ENCODE assay signal across 8 mouse cellular contexts in the genomic region with DNA sequence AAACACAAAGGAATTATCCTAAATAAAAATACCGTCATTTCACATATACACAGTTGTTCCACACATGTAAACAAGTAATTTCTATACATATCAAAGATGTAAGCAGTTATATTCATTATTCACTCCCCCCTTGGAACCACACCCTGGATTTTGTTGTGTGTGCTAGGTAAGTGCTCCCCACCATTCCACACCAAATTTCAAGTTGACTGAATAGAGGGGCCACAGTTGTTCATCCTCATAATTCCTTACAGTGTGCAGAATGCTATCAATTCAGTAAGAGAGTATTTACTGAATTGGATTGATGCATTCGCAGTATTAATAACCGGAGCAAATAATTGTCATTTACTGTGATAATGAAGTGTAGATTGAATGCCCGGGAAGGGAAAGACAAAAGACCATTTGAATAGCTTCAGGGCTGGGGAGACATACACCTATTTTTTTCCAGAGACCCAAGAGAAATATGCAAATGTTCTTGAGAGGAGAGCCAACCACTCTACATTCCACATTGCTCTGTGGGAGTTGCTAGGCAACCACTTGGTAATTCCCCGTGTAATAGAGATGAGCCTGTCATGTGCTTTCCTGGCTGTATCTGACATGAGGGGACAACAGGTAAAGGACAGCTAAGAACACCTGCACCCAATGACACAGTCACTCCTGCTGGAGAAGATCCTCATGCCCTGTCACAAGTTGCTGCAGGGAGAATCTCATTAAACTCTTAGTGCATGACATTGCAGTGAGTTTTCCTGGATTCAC. TPM values are rescaled to one million over a fixed set of nuclear protein-coding genes. Genes with fewer than 3 reads are reported as not detected.
DNase-seq lines count a peak whose midpoint lies in the region; ATAC-seq and TF ChIP-seq lines count a peak whose summit lies in the region.
"Had no signal": no experiment of that assay in that cellular context is flagged by ENCODE, and none has a peak within 500 bp of the region (broad histone marks: within the 10 kb centered on the region; RNA-seq: fewer than 3 reads in every experiment).

No protein-coding gene starts in this region.

- H3K79me3 ChIP-seq in C2C12 (ENCODE audit: low read depth), result no peaks in the 10 kb centered on the region

- H3K4me3 ChIP-seq in C2C12 (ENCODE audit: insufficient read depth, poor library complexity, severe bottlenecking), result no peak overlapping the region
- no peak overlapping the region for H3K4me3 ChIP-seq in forebrain, embryonic 16.5 days (replicated peaks; ENCODE audit: low read length)
- H3K4me3 ChIP-seq in midbrain, embryonic 12.5 days, result no peak overlapping the region
- no peak overlapping the region for H3K4me3 ChIP-seq in liver, embryonic 12.5 days
- H3K4me3 ChIP-seq: embryonic facial prominence, embryonic 13.5 days had no signal

- no peak for TF ChIP-seq CTCF in C2C12 (IDR thresholded peaks at IDR 0.05; ENCODE audit: control insufficient read depth, insufficient read depth, insufficient read length)

- H3K27ac ChIP-seq in forebrain, embryonic 16.5 days (ENCODE audit: low read length), result peak overlapping the region; percentile 96
- H3K27ac ChIP-seq in midbrain, embryonic 12.5 days (replicated peaks), result peak overlapping the region; percentile 89
- no peak overlapping the region for H3K27ac ChIP-seq in liver, embryonic 12.5 days
- H3K27ac ChIP-seq: embryonic facial prominence, embryonic 13.5 days had no signal

- H3K9me3 ChIP-seq in forebrain, embryonic 16.5 days (ENCODE audit: control insufficient read depth, low read length), result no peaks in the 10 kb centered on the region
- H3K9me3 ChIP-seq in midbrain, embryonic 12.5 days, result no peaks in the 10 kb centered on the region
- no peaks in the 10 kb centered on the region for H3K9me3 ChIP-seq in liver, embryonic 12.5 days (replicated peaks)
- H3K9me3 ChIP-seq: embryonic facial prominence, embryonic 13.5 days had no signal

- peak; percentile 68 for DNase-seq in ES-CJ7 (ENCODE audit: low read depth, low spot score)
- DNase-seq in spleen, postnatal 14 days (ENCODE audit: low spot score in 2 of 2), result no peak
- DNase-seq in gastrocnemius, adult 18-20 months (ENCODE audit: low spot score), result no peak

- no peaks in the 10 kb centered on the region for H3K79me2 ChIP-seq in C2C12 (ENCODE audit: control insufficient read depth, insufficient read depth)

- peak; percentile 58 for ATAC-seq in forebrain, embryonic 16.5 days
- ATAC-seq in midbrain, embryonic 12.5 days (ENCODE audit: low FRiP score, low read depth), result peak; percentile 70
- ATAC-seq in liver, embryonic 12.5 days, result no peak

- WGBS in forebrain, embryonic 16.5 days, result 5% methylated on average over 5 of the region's 5 CpGs
- WGBS in midbrain, embryonic 12.5 days, result 15% methylated on average over 5 of the region's 5 CpGs
- 54% methylated on average over 5 of the region's 5 CpGs for WGBS in liver, embryonic 12.5 days (ENCODE audit: insufficient replicate concordance)

- peak overlapping the region; percentile 21 for H3K4me2 ChIP-seq in forebrain, embryonic 16.5 days (ENCODE audit: low read length)
- peak overlapping the region; percentile 40 for H3K4me2 ChIP-seq in midbrain, embryonic 12.5 days (replicated peaks)
- H3K4me2 ChIP-seq in liver, embryonic 12.5 days, result no peak overlapping the region
- H3K4me2 ChIP-seq: embryonic facial prominence, embryonic 13.5 days had no signal

- no peaks in the 10 kb centered on the region for H3K36me3 ChIP-seq in C2C12 (ENCODE audit: control insufficient read depth, insufficient read depth)
- H3K36me3 ChIP-seq in forebrain, embryonic 16.5 days (ENCODE audit: control insufficient read depth, insufficient read depth), result no peaks in the 10 kb centered on the region
- H3K36me3 ChIP-seq in midbrain, embryonic 12.5 days, result no peaks in the 10 kb centered on the region
- no peaks in the 10 kb centered on the region for H3K36me3 ChIP-seq in liver, embryonic 12.5 days
- H3K36me3 ChIP-seq: embryonic facial prominence, embryonic 13.5 days had no signal

- no peak overlapping the region for H3K9ac ChIP-seq in forebrain, embryonic 16.5 days (replicated peaks; ENCODE audit: low read depth, low read length)
- no peak overlapping the region for H3K9ac ChIP-seq in midbrain, embryonic 12.5 days (replicated peaks)
- H3K9ac ChIP-seq in liver, embryonic 12.5 days, result no peak overlapping the region
- H3K9ac ChIP-seq: embryonic facial prominence, embryonic 13.5 days had no signal

- no peak overlapping the region for H3ac ChIP-seq in C2C12 (ENCODE audit: control insufficient read depth, insufficient read length, low read depth)

- H3K4me1 ChIP-seq in forebrain, embryonic 16.5 days (replicated peaks; ENCODE audit: control insufficient read depth, insufficient read depth, low read length), result peaks cover 33% of the 10 kb centered on the region
- peaks cover 36% of the 10 kb centered on the region for H3K4me1 ChIP-seq in midbrain, embryonic 12.5 days
- H3K4me1 ChIP-seq in liver, embryonic 12.5 days, result peaks cover 11% of the 10 kb centered on the region; the same call in 1 of the 2 replicates

- H3K27me3 ChIP-seq in C2C12 (ENCODE audit: control insufficient read depth, insufficient read depth, insufficient read length), result no peaks in the 10 kb centered on the region
- H3K27me3 ChIP-seq in forebrain, embryonic 16.5 days (replicated peaks; ENCODE audit: control insufficient read depth, insufficient read depth, low read length), result no peaks in the 10 kb centered on the region
- H3K27me3 ChIP-seq in midbrain, embryonic 12.5 days, result peaks cover 2% of the 10 kb centered on the region; the same call in 1 of the 2 replicates
- peaks cover 15% of the 10 kb centered on the region; the same call in 1 of the 2 replicates for H3K27me3 ChIP-seq in liver, embryonic 12.5 days (replicated peaks)
- H3K27me3 ChIP-seq: embryonic facial prominence, embryonic 13.5 days had no signal

TF ChIP-seq in C2C12, 6 proteins besides CTCF, POLR2A, EP300 and RAD21:
- TF ChIP-seq MAX (IDR thresholded peaks at IDR 0.05) (no peak), USF1 (IDR thresholded peaks at IDR 0.05; ENCODE audit: low read depth) (no peak), MYOD1 (IDR thresholded peaks at IDR 0.05; ENCODE audit: control insufficient read depth, insufficient read length, low read depth) (peak; percentile 18)

RNA-seq across cellular contexts. Expression of a gene that starts 4.9 kb away (rescaled TPM):
- polyA plus RNA-seq in C2C12 (2012; fragmentation: generic; extraction: Trizol), result 12.0 TPM
- 61.5 and 62.7 TPM in 2 replicates for polyA plus RNA-seq in forebrain, embryonic 16.5 days (2015; fragmentation: Nextera tagmentation; extraction: Ambion mirVana)
- 44.3 and 46.4 TPM in 2 replicates for polyA plus RNA-seq in midbrain, embryonic 12.5 days (2016; fragmentation: Nextera tagmentation; extraction: Ambion mirVana)
- polyA plus RNA-seq in liver, embryonic 12.5 days (2016; fragmentation: Nextera tagmentation; extraction: Ambion mirVana), result 18.0 and 19.2 TPM in 2 replicates
- total RNA-seq in gastrocnemius, adult 18-20 months (2021), result 10 to 100 TPM; 30.9 to 34.6 TPM

RNA-seq across cellular contexts. Expression of a gene that starts 48.3 kb away (rescaled TPM):
- not detected for polyA plus RNA-seq in C2C12 (2012; fragmentation: generic; extraction: Trizol)
- polyA plus RNA-seq in forebrain, embryonic 16.5 days (2015; fragmentation: Nextera tagmentation; extraction: Ambion mirVana), result 5.2 and 9.4 TPM in 2 replicates
- polyA plus RNA-seq in midbrain, embryonic 12.5 days (2016; fragmentation: Nextera tagmentation; extraction: Ambion mirVana), result 0.98 and 1.9 TPM in 2 replicates
- not detected in 2 replicates for polyA plus RNA-seq in liver, embryonic 12.5 days (2016; fragmentation: Nextera tagmentation; extraction: Ambion mirVana)
- not detected for total RNA-seq in gastrocnemius, adult 18-20 months (2021)

RNA-seq across cellular contexts. Expression of a gene that starts 57.3 kb away (rescaled TPM):
- 49.7 TPM for polyA plus RNA-seq in C2C12 (2012; fragmentation: generic; extraction: Trizol)
- 67.0 and 74.0 TPM in 2 replicates for polyA plus RNA-seq in forebrain, embryonic 16.5 days (2015; fragmentation: Nextera tagmentation; extraction: Ambion mirVana)
- 74.0 and 76.0 TPM in 2 replicates for polyA plus RNA-seq in midbrain, embryonic 12.5 days (2016; fragmentation: Nextera tagmentation; extraction: Ambion mirVana)
- 6.7 and 7.7 TPM in 2 replicates for polyA plus RNA-seq in liver, embryonic 12.5 days (2016; fragmentation: Nextera tagmentation; extraction: Ambion mirVana)
- 10 to 100 TPM; 20.3 to 24.8 TPM for total RNA-seq in gastrocnemius, adult 18-20 months (2021)
